Mouse (Mus musculus): ENCODE data around the gene Ifit1bl2. TPM values are rescaled to one million over a fixed set of nuclear protein-coding genes. Genes with fewer than 3 reads are reported as not detected.

Gene Ifit1bl2
- 0.07 and 0.08 TPM in 2 replicates for polyA plus RNA-seq (2012; rRNA removed; ENCODE audit: low replicate concordance)

GRCm38 (mm10) chr19:34640623-34641022, at the start of gene Ifit1bl2, which contains the start of gene Ifit1:
Gene Ifit1bl2, minus strand, starts transcription at chr19:34640743.
Gene Ifit1, plus strand, starts transcription at chr19:34640871.

GRCm38 (mm10) chr19:34607237-34608051, 33.1 kb downstream of the Ifit1bl2 start, which contains the start of gene Ifit3b:
Gene Ifit3b, plus strand, starts transcription at chr19:34607970.

DNA sequence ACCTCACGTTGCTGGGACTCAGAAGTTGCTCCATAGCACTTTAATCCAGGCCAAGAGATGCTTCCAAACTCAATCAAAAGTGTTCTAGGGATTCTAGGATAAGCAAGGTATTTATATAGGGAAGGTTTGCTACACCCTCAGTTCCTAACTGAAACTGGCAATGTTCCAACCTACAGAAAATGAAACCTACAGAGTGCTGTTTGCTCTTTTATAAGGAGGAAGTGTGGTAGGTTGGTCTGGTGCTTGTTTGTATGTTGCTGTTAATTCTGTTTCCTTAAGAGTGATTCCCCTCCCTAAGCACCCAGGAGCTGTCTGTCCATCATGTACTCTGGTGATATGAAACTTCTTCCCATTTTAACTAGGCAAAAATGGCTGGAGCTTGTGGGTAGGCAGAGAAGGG, 38.7 kb downstream of the Ifit1bl2 start, which contains the start of gene Ifit1bl1:
TSS of gene Ifit1bl1 (minus strand) at position 69 of the 400 bp plus-strand sequence.

GRCm38 (mm10) chr19:34583126-34583766, 57.3 kb downstream of the Ifit1bl2 start, which contains the start of gene Ifit3:
Gene Ifit3, plus strand, starts transcription at chr19:34583531.

Other genes with a start within 250 kb of the Ifit1bl2 start
- 2.9 and 10.4 TPM in 2 replicates for gene Ch25h, start 165.6 kb downstream of the Ifit1bl2 start, polyA plus RNA-seq (2012; rRNA removed; ENCODE audit: low replicate concordance)
- 44.9 and 52.6 TPM in 2 replicates for gene Lipa, start 113.3 kb downstream of the Ifit1bl2 start, polyA plus RNA-seq (2012; rRNA removed; ENCODE audit: low replicate concordance)
- 2.5 and 3.0 TPM in 2 replicates for gene Ifit2, start 90.0 kb downstream of the Ifit1bl2 start, polyA plus RNA-seq (2012; rRNA removed; ENCODE audit: low replicate concordance)
- 6.2 and 10.9 TPM in 2 replicates for gene Ifit3, start 57.2 kb downstream of the Ifit1bl2 start, polyA plus RNA-seq (2012; rRNA removed; ENCODE audit: low replicate concordance)
- gene Ifit1bl1, start 38.8 kb downstream of the Ifit1bl2 start, polyA plus RNA-seq (2012; rRNA removed; ENCODE audit: low replicate concordance) = 0.19 and 0.66 TPM in 2 replicates
- 2.6 and 3.3 TPM in 2 replicates for gene Ifit3b, start 32.8 kb downstream of the Ifit1bl2 start, polyA plus RNA-seq (2012; rRNA removed; ENCODE audit: low replicate concordance)
- 5.7 and 9.6 TPM in 2 replicates for gene Ifit1, start 128 bp upstream of the Ifit1bl2 start, polyA plus RNA-seq (2012; rRNA removed; ENCODE audit: low replicate concordance)
- 3.6 and 10.3 TPM in 2 replicates for gene Slc16a12, start 106.5 kb upstream of the Ifit1bl2 start, polyA plus RNA-seq (2012; rRNA removed; ENCODE audit: low replicate concordance)
- 1.6 and 1.9 TPM in 2 replicates for gene Pank1, start 238.7 kb upstream of the Ifit1bl2 start, polyA plus RNA-seq (2012; rRNA removed; ENCODE audit: low replicate concordance)